ENCODE assay signal across 22 mouse cellular contexts in genomic region chr4:120635351-120635750, GRCm38 (mm10). TPM values are rescaled to one million over a fixed set of nuclear protein-coding genes. Genes with fewer than 3 reads are reported as not detected.
A peak's percentile ranks its signal among the peaks of the same experiment; 100 is the strongest.
DNase-seq lines count a peak whose midpoint lies in the region; ATAC-seq and TF ChIP-seq lines count a peak whose summit lies in the region.
"Had no signal": no experiment of that assay in that cellular context is flagged by ENCODE, and none has a peak within 500 bp of the region (broad histone marks: within the 10 kb centered on the region; RNA-seq: fewer than 3 reads in every experiment).

No protein-coding gene starts in this region.

- no peak for DNase-seq in cerebellum, adult 8-10 months
- no peak for DNase-seq in liver
- peak; percentile 51 for DNase-seq in cerebellum, adult 9-10 months
- DNase-seq in cerebellum, postnatal 25 days, result peak; percentile 45 to 49
- no peak for DNase-seq in midbrain, embryonic 14.5 days
- DNase-seq in thymus, adult 2 months, result no peak
- DNase-seq: adrenal gland, postnatal 10 days; B cell, adult 2 months; heart, adult 18-20 months; kidney, adult 18-20 months had no signal

- ATAC-seq in cerebellum, adult (ENCODE audit: insufficient number of reproducible peaks, low FRiP score, low TSS enrichment), result 0 out of 2 replicates have a peak, but pooled peaks have one; percentile 10
- ATAC-seq in liver, embryonic 12.5 days, result no peak
- no peak for ATAC-seq in midbrain, embryonic 14.5 days (ENCODE audit: low FRiP score, low TSS enrichment)
- ATAC-seq: CD4-positive, CD25-positive, alpha-beta regulatory T cell, adult 4 months; forebrain, embryonic 14.5 days; intestine, embryonic 15.5 days had no signal

- no peaks in the 10 kb centered on the region; the same call in 1 of the 2 replicates for H3K27me3 ChIP-seq in liver, embryonic 12.5 days (replicated peaks)
- no peaks in the 10 kb centered on the region for H3K27me3 ChIP-seq in midbrain, embryonic 14.5 days (ENCODE audit: control insufficient read depth, insufficient read depth, low read length)
- H3K27me3 ChIP-seq in thymus, adult 2 months (ENCODE audit: control insufficient read depth, insufficient read depth, low read length), result no peaks in the 10 kb centered on the region
- H3K27me3 ChIP-seq: embryonic facial prominence, embryonic 13.5 days; intestine, embryonic 15.5 days had no signal

- no peak for TF ChIP-seq POLR2A in thymus, adult 2 months (IDR thresholded peaks at IDR 0.05; ENCODE audit: control insufficient read depth, extremely low read depth, insufficient read depth, low read length, poor library complexity)

- peak overlapping the region; percentile 15; the same call in 1 of the 2 replicates for H3K27ac ChIP-seq in liver, embryonic 12.5 days
- no peak overlapping the region for H3K27ac ChIP-seq in midbrain, embryonic 14.5 days (replicated peaks; ENCODE audit: low read depth, low read length)
- no peak overlapping the region for H3K27ac ChIP-seq in thymus, adult 2 months (ENCODE audit: control insufficient read depth, insufficient read depth, low read length)
- H3K27ac ChIP-seq: embryonic facial prominence, embryonic 13.5 days; forebrain, embryonic 10.5 days; hindbrain, embryonic 10.5 days; hindbrain, embryonic 14.5 days; intestine, embryonic 15.5 days had no signal

- no peak for TF ChIP-seq CTCF in thymus, adult 2 months (IDR thresholded peaks at IDR 0.05; ENCODE audit: borderline replicate concordance, control insufficient read depth, extremely low read depth, insufficient read depth, low read length, poor library complexity)

- no peaks in the 10 kb centered on the region; the same call in 1 of the 2 replicates for H3K9me3 ChIP-seq in liver, embryonic 12.5 days (replicated peaks)
- H3K9me3 ChIP-seq in midbrain, embryonic 14.5 days (ENCODE audit: control insufficient read depth, low read length), result no peaks in the 10 kb centered on the region
- H3K9me3 ChIP-seq: forebrain, embryonic 10.5 days; G1E; hindbrain, embryonic 10.5 days; intestine, embryonic 15.5 days had no signal

- H3K36me3 ChIP-seq in liver, embryonic 12.5 days, result no peaks in the 10 kb centered on the region
- no peaks in the 10 kb centered on the region for H3K36me3 ChIP-seq in midbrain, embryonic 14.5 days (ENCODE audit: control insufficient read depth, insufficient read depth, low read length)
- H3K36me3 ChIP-seq in thymus, adult 2 months (ENCODE audit: control insufficient read depth, insufficient read depth, low read length), result no peaks in the 10 kb centered on the region
- H3K36me3 ChIP-seq: embryonic facial prominence, embryonic 13.5 days; forebrain, embryonic 10.5 days; G1E; hindbrain, embryonic 10.5 days; intestine, embryonic 15.5 days had no signal

- H3K4me2 ChIP-seq in liver, embryonic 12.5 days, result no peak overlapping the region
- no peak overlapping the region for H3K4me2 ChIP-seq in midbrain, embryonic 14.5 days (ENCODE audit: low read length)
- H3K4me2 ChIP-seq: embryonic facial prominence, embryonic 13.5 days; heart, embryonic 11.5 days; hindbrain, embryonic 14.5 days; intestine, embryonic 15.5 days had no signal

- WGBS in liver, embryonic 12.5 days (ENCODE audit: insufficient replicate concordance), result 80% methylated on average over 2 of the region's 2 CpGs
- WGBS in midbrain, embryonic 14.5 days, result 80% methylated on average over 2 of the region's 2 CpGs
- WGBS in thymus, adult 2 months, result 79% methylated on average over 2 of the region's 2 CpGs

- no peak overlapping the region for H3K4me3 ChIP-seq in liver, embryonic 12.5 days
- H3K4me3 ChIP-seq in midbrain, embryonic 14.5 days (replicated peaks; ENCODE audit: low read depth, low read length), result no peak overlapping the region
- H3K4me3 ChIP-seq in thymus, adult 2 months (ENCODE audit: control insufficient read depth, insufficient read depth, low read length), result no peak overlapping the region
- H3K4me3 ChIP-seq: embryonic facial prominence, embryonic 13.5 days; forebrain, embryonic 10.5 days; hindbrain, embryonic 10.5 days; intestine, embryonic 15.5 days had no signal

- H3K9ac ChIP-seq in liver, embryonic 12.5 days, result no peak overlapping the region
- H3K9ac ChIP-seq in midbrain, embryonic 14.5 days (replicated peaks; ENCODE audit: low read length), result no peak overlapping the region
- H3K9ac ChIP-seq: embryonic facial prominence, embryonic 13.5 days; hindbrain, embryonic 14.5 days; intestine, embryonic 15.5 days had no signal

- H3K4me1 ChIP-seq in liver, embryonic 12.5 days, result peaks cover 54% of the 10 kb centered on the region
- no peaks in the 10 kb centered on the region for H3K4me1 ChIP-seq in midbrain, embryonic 14.5 days (ENCODE audit: control insufficient read depth, insufficient read depth, low read length)
- H3K4me1 ChIP-seq in thymus, adult 2 months (replicated peaks; ENCODE audit: control insufficient read depth, insufficient read depth, low read length), result 0 out of 2 replicates have a peak, but pooled peaks cover 2% of the 10 kb centered on the region
- H3K4me1 ChIP-seq: embryonic facial prominence, embryonic 13.5 days; hindbrain, embryonic 10.5 days; intestine, embryonic 15.5 days had no signal

RNA-seq across cellular contexts. Expression of gene Cited4, which starts 31.0 kb away (rescaled TPM):
- 286 and 295 TPM in 2 replicates for polyA plus RNA-seq in liver, embryonic 12.5 days (2016; fragmentation: Nextera tagmentation; extraction: Ambion mirVana)
- 1.2 TPM in 2 replicates for polyA plus RNA-seq in midbrain, embryonic 14.5 days (2014; fragmentation: Nextera tagmentation; extraction: Ambion mirVana)
- polyA plus RNA-seq in thymus, adult 2 months (2012; rRNA removed), result 6.5 and 9.2 TPM in 2 replicates
- polyA plus RNA-seq: CD4-positive, CD25-positive, alpha-beta regulatory T cell, adult 4 months had no signal

RNA-seq across cellular contexts. Expression of gene Gm8439, which starts 46.8 kb away (rescaled TPM):
- not detected in 2 replicates for polyA plus RNA-seq in liver, embryonic 12.5 days (2016; fragmentation: Nextera tagmentation; extraction: Ambion mirVana)
- not detected in 2 replicates for polyA plus RNA-seq in midbrain, embryonic 14.5 days (2014; fragmentation: Nextera tagmentation; extraction: Ambion mirVana)
- not detected in 2 replicates for polyA plus RNA-seq in thymus, adult 2 months (2012; rRNA removed)
- polyA plus RNA-seq: embryonic facial prominence, embryonic 13.5 days; forebrain, embryonic 10.5 days; forebrain, embryonic 14.5 days; G1E; heart, embryonic 16.5 days; hindbrain, embryonic 10.5 days; hindbrain, embryonic 14.5 days; intestine, embryonic 15.5 days had no signal

Comparison
In these comparisons a context has a peak if more than half of its experiments do, and no peak if none do; other contexts are left out.
1. DNase-seq: peak in cerebellum, adult 9-10 months (single experiment) and cerebellum, postnatal 25 days (2 of 2); none in cerebellum, adult 8-10 months (single experiment), liver (single experiment), midbrain, embryonic 14.5 days (single experiment) and thymus, adult 2 months (single experiment).
2. RNA of gene Cited4, which starts 31.0 kb away (polyA plus RNA-seq): 286 to 295 TPM in liver, embryonic 12.5 days; 6.5 to 9.2 TPM in thymus, adult 2 months and 1.2 TPM in midbrain, embryonic 14.5 days; every median in the first group is over 10 times any median in the second.